Mouse (Mus musculus) limb, embryonic 11.5 days (tissue): ENCODE data around the gene Gm4981. TPM values are rescaled to one million over a fixed set of nuclear protein-coding genes. Genes with fewer than 3 reads are reported as not detected.
"Not testable (repeated sequence)": the region's sequence is repeated elsewhere in the genome, so short reads cannot be mapped to it uniquely, and the experiment has no call there.

Experiments
- ATAC-seq: fragments of 200-750 bp; cut with Nextera tagmentation; 2 replicates; pipeline ENCODE4 v1.8.0; 2017; ENCODE audit warnings: low read depth; ENCODE audit not compliant: insufficient number of reproducible peaks, low FRiP score, low TSS enrichment
- DNase-seq: peaks from one replicate; pipeline ENCODE4 v3.0.0-alpha.2; 2015; ENCODE audit warnings: low spot score
- H3K27ac ChIP-seq: fragments of 300-500 bp; sonication (generic); replicated peaks from 2 replicates; pipeline ENCODE4 v1.5.1; 2014; ENCODE audit warnings: low read depth, mild to moderate bottlenecking, low read length
- H3K27me3 ChIP-seq: fragments of 300-500 bp; sonication (generic); 2 replicates; pipeline ENCODE4 v1.6.1; 2014; ENCODE audit warnings: mild to moderate bottlenecking, low read length, mixed read lengths; ENCODE audit not compliant: control insufficient read depth, insufficient read depth
- H3K36me3 ChIP-seq: fragments of 300-500 bp; sonication (generic); 2 replicates; pipeline ENCODE4 v1.6.1; 2014; ENCODE audit warnings: mild to moderate bottlenecking, low read length, moderate library complexity, mixed read lengths; ENCODE audit not compliant: control insufficient read depth, insufficient read depth
- H3K4me1 ChIP-seq: fragments of 300-500 bp; sonication (generic); 2 replicates; pipeline ENCODE4 v1.6.1; 2014; ENCODE audit warnings: low read length, mixed read lengths; ENCODE audit not compliant: control insufficient read depth, insufficient read depth
- H3K4me2 ChIP-seq: fragments of 300-500 bp; sonication (generic); 2 replicates; pipeline ENCODE4 v1.6.1; 2014; ENCODE audit warnings: low read depth, mild to moderate bottlenecking, moderate library complexity; ENCODE audit not compliant: severe bottlenecking
- H3K4me3 ChIP-seq: fragments of 300-500 bp; sonication (generic); 2 replicates; pipeline ENCODE4 v1.5.1; 2014; ENCODE audit warnings: low read depth, low read length
- H3K9ac ChIP-seq: fragments of 300-500 bp; sonication (generic); 2 replicates; pipeline ENCODE4 v1.6.1; 2014; ENCODE audit warnings: mild to moderate bottlenecking, low read length
- H3K9me3 ChIP-seq: fragments of 300-500 bp; sonication (generic); 2 replicates; pipeline ENCODE4 v1.6.1; 2016; ENCODE audit warnings: low read length; ENCODE audit not compliant: control insufficient read depth
- WGBS: fragments of 180-500 bp; shearing (Covaris S2); extraction: QIAGEN DNeasy Blood & Tissue Kit; methylation state at CpG from one replicate; pipeline ENCODE4 v1.1.7; 2014; 5-methylcytosine and 5-hydroxymethylcytosine counted together
- polyA plus RNA-seq: library from polyadenylated mRNA; unstranded; fragments of >200 nt; fragmentation: Nextera tagmentation; extraction: Ambion mirVana; gene quantifications from 2 replicates; pipeline ENCODE4 v1.2.1, GENCODE M21; 2014

The Gm4981 gene
- polyA plus RNA-seq = not detected in 2 replicates

- Histone ChIP-seq H3K4me3 (no peak within 1 kb of the TSS), H3K9me3 (peaks cover 15% of the 10 kb centered on the region), H3K9ac (no peak within 1 kb of the TSS), H3K4me1 (no peaks in the 10 kb centered on the region), H3K36me3 (no peaks in the 10 kb centered on the region), H3K4me2 (no peak within 1 kb of the TSS), H3K27me3 (no peaks in the 10 kb centered on the region), H3K27ac (no peak within 1 kb of the TSS)
- DNase-seq = no peak
- WGBS = 87% methylated on average over 10 of the region's 10 CpGs
- no peak for ATAC-seq
These were observed at the start of gene Gm4981 for GRCm38 (mm10) chr10:58236613-58237012. Gene Gm4981 (minus strand): TSS chr10:58236701.

DNA sequence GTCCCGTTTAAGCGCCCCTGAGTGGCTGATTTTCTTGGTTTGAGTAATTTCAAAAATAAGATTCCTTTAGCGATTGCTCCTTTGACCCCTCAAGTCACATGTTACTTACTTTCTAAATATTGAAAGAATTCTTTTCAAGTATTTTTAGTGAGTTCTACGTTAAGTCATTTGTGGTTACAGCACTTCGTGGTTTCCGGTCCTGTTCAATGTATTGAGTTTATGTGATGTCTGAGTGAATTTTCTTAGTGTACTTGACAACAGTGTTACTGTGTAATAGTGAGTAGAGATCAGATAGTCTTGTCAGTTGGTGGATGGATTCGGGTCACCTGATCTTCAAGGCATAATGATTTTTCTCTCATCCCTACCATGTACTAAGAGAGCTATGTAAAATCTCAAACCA lies 45.7 kb upstream of the Gm4981 start:
- H3K4me2 ChIP-seq = no peak overlapping the region
- H3K36me3 ChIP-seq = peaks cover 6% of the 10 kb centered on the region; the same call in 1 of the 2 replicates
- no peak overlapping the region for H3K4me3 ChIP-seq
- 95% methylated on average over 7 of the region's 7 CpGs for WGBS
- H3K27ac ChIP-seq = no peak overlapping the region
- ATAC-seq = no peak
- H3K27me3 ChIP-seq = no peaks in the 10 kb centered on the region
- no peaks in the 10 kb centered on the region for H3K4me1 ChIP-seq
- H3K9ac ChIP-seq = no peak overlapping the region
- H3K9me3 ChIP-seq = no peaks in the 10 kb centered on the region
- no peak for DNase-seq

DNA sequence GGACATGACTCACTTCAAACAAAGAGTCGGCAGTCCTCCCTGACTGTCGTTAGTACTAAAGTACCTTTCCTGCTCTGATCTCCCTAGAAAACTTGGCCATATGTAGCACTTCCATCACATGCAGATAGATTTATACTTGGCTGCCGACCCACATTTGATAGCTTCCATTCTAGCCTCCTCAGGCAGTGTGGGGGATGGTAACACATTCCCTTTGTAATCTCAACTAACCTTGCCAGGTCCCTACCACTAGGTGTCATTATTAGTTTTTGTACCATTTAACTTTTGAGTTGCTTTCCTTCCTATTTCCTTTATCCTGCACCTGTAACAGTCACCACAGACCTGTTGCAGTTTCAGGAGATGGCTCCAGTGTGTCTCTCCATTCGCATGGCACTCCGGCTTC lies 22.0 kb upstream of the Gm4981 start:
- DNase-seq = no peak
- 73% methylated on average over 5 of the region's 5 CpGs for WGBS
- H3K9ac ChIP-seq = no peak overlapping the region
- H3K4me3 ChIP-seq = no peak overlapping the region
- no peak overlapping the region for H3K4me2 ChIP-seq
- no peak for ATAC-seq
- H3K9me3 ChIP-seq = no peaks in the 10 kb centered on the region
- H3K27ac ChIP-seq = no peak overlapping the region
- no peaks in the 10 kb centered on the region for H3K27me3 ChIP-seq
- H3K4me1 ChIP-seq = no peaks in the 10 kb centered on the region; the same call in 1 of the 2 replicates
- peaks cover 3% of the 10 kb centered on the region; the same call in 1 of the 2 replicates for H3K36me3 ChIP-seq

DNA sequence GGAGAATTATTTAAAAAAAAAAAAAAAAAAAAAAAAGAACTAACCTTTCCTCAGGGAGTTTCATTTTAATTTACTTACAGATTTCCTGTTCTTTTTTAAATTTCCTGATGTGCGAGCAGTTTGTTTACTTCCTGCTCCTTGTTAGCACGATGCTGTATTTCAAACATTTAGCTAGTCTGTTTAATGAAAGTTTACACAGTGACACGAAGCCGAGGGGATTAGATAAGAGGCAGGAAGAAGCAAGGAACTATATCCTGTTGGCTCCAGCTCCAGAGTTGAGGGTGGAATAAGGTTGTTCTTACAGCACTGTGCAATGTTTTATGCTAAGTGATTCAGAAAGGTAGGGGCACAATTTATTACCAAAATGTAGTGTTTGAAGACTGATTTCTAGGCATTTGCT lies 19.5 kb upstream of the Gm4981 start:
- Histone ChIP-seq H3K27me3 (no peaks in the 10 kb centered on the region), H3K9ac (peak overlapping the region; percentile 28; the same call in 1 of the 2 replicates), H3K4me1 (no peaks in the 10 kb centered on the region; the same call in 1 of the 2 replicates), H3K27ac (no peak overlapping the region), H3K9me3 (no peaks in the 10 kb centered on the region), H3K4me3 (peak overlapping the region; percentile 80), H3K4me2 (peak overlapping the region; percentile 48), H3K36me3 (peaks cover 3% of the 10 kb centered on the region; the same call in 1 of the 2 replicates)
- no peak for ATAC-seq
- DNase-seq = no peak
- 6% methylated on average over 4 of the region's 4 CpGs for WGBS

DNA sequence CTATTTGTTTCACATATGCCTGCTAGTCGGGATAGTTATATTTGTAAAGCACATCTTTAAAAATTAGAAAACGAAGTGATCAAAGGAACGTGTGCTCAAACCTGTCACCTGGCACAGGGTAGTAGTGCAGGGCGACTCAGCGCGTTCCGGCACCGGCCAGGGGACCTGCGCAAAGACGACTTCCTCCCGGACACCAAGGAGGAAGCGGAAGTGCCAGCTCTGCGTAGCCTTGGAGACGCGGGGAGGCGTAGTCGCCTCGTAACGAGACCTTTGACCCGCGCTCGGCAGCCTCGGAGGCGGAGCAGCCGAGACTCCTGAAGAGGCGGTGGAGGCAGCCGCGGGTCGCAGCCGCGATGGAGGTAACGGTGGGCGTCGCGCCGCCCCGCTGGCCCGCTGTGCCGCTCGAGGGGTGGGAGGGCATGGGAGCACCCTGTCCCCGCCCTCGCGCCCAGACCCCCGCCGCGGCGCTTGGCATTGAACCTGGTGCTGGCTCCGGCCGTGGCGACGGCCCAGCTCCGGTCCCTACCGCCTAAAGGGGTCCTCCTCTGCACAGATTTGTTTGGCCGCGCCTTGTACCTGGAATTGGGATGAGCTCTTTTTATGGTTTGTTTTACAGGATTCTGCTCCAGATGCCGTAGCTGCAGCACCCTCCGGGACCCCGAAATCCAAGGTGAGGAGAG lies 18.9 kb upstream of the Gm4981 start, which contains the start of gene Gcc2:
Gcc2 (plus strand) TSS at position 285 of the 680 bp plus-strand sequence.
- Histone ChIP-seq H3K9me3 (no peaks in the 10 kb centered on the region), H3K4me3 (peak within 1 kb of the TSS; percentile 80), H3K4me2 (peak within 1 kb of the TSS; percentile 48), H3K27ac (no peak within 1 kb of the TSS), H3K4me1 (no peaks in the 10 kb centered on the region; the same call in 1 of the 2 replicates), H3K27me3 (no peaks in the 10 kb centered on the region), H3K36me3 (peaks cover 3% of the 10 kb centered on the region; the same call in 1 of the 2 replicates), H3K9ac (peak within 1 kb of the TSS; percentile 75)
- under 1% methylated on average over 58 of the region's 58 CpGs for WGBS
- ATAC-seq (peak; percentile 98), DNase-seq (peak; percentile 96)

- Histone ChIP-seq H3K9me3 (no peaks in the 10 kb centered on the region), H3K4me1 (no peaks in the 10 kb centered on the region; the same call in 1 of the 2 replicates), H3K36me3 (no peaks in the 10 kb centered on the region; the same call in 1 of the 2 replicates), H3K4me3 (peak overlapping the region; percentile 80), H3K4me2 (peak overlapping the region; percentile 41), H3K9ac (no peak overlapping the region), H3K27me3 (no peaks in the 10 kb centered on the region), H3K27ac (no peak overlapping the region)
- no peak for DNase-seq
- peak; percentile 18; the same call in 1 of the 2 replicates for ATAC-seq
- WGBS = 45% methylated on average over 6 of the region's 6 CpGs
These were observed 18.2 kb upstream of the Gm4981 start for GRCm38 (mm10) chr10:58254635-58255175.

DNA sequence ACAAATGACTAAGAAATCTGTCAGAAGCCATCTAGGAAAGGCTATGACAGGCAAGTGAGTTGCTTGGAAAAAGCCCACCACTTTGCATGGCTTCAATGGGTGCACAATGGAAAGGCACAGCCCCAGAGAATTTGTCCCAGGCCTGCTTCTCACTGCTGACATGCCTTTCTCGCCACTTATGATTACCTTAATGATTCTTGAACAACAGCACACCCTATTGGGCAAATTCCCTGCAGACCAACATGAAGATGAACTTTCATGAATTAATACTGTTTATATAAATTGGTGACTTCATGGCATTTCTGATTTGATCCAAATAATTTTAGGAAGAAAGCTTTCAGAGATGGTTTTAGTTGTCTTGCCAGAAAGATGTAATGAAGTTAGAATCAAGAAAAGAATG lies 13.0 kb upstream of the Gm4981 start:
- 36% methylated on average over 1 of the region's 1 CpGs for WGBS
- DNase-seq (no peak), ATAC-seq (no peak)
- no peak overlapping the region for H3K4me3 ChIP-seq
- H3K4me1 ChIP-seq = no peaks in the 10 kb centered on the region; the same call in 1 of the 2 replicates
- no peak overlapping the region for H3K4me2 ChIP-seq
- no peaks in the 10 kb centered on the region for H3K36me3 ChIP-seq
- no peak overlapping the region for H3K9ac ChIP-seq
- no peaks in the 10 kb centered on the region for H3K27me3 ChIP-seq
- no peaks in the 10 kb centered on the region for H3K9me3 ChIP-seq
- no peak overlapping the region for H3K27ac ChIP-seq

- WGBS = 82% methylated on average over 7 of the region's 8 CpGs
- H3K9me3 ChIP-seq, H3K4me1 ChIP-seq, H3K4me3 ChIP-seq, H3K36me3 ChIP-seq, H3K27ac ChIP-seq, H3K4me2 ChIP-seq, H3K27me3 ChIP-seq, H3K9ac ChIP-seq: not testable (repeated sequence)
- ATAC-seq (peak; percentile 94), DNase-seq (peak; percentile 63)
These were observed 2.7 kb upstream of the Gm4981 start for GRCm38 (mm10) chr10:58238984-58239740.
